Mouse (Mus musculus): ENCODE results near the gene Sprtn. TPM values are rescaled to one million over a fixed set of nuclear protein-coding genes. Genes with fewer than 3 reads are reported as not detected.

Sprtn gene
- total and polyA plus RNA-seq, 3 experiments: 27.2 to 31.8 TPM; not detected in 1

- Histone ChIP-seq H3K27ac (ENCODE audit: control insufficient read depth, low read depth, low read length) (no peak overlapping the region), H3K36me3 (ENCODE audit: control insufficient read depth in 1 of 2, insufficient read depth in 2 of 2, low read length in 2 of 2) (peaks cover 0 to 2% of the 10 kb centered on the region in 2 experiments; a peak in 2 of 4 replicates), H3K79me2 (ENCODE audit: control insufficient read depth, insufficient read depth, low read length, poor library complexity) (peaks cover 28% of the 10 kb centered on the region), H3K9ac (ENCODE audit: control insufficient read depth, low read depth, low read length, poor library complexity, severe bottlenecking) (no peak overlapping the region), H3K4me1 (ENCODE audit: control insufficient read depth in 1 of 2, insufficient read depth in 2 of 2, low read length in 2 of 2) (no peaks in the 10 kb centered on the region), H3K27me3 (ENCODE audit: control insufficient read depth in 1 of 2, insufficient read depth in 2 of 2, low read length in 2 of 2) (no peaks in the 10 kb centered on the region), H3K4me3 (ENCODE audit: control insufficient read depth in 1 of 2, insufficient read depth in 1 of 2, low read depth in 2 of 2, low read length in 2 of 2) (no peak overlapping the region), H3K9me3 (replicated peaks; ENCODE audit: insufficient read depth, low read length) (no peaks in the 10 kb centered on the region)
- DNase-seq (ENCODE audit: low read depth, low spot score): no peak
- TF ChIP-seq TAL1 (IDR thresholded peaks at IDR 0.05; ENCODE audit: low read length): no peak
- TF ChIP-seq MXI1 (IDR thresholded peaks at IDR 0.05; ENCODE audit: low read depth, low read length): no peak
- no peak for TF ChIP-seq NELFE (IDR thresholded peaks at IDR 0.05; ENCODE audit: low read depth, low read length)
- no peak for TF ChIP-seq GATA1 (IDR thresholded peaks at IDR 0.05; ENCODE audit: low read depth, low read length)
- no peak for TF ChIP-seq MYC (IDR thresholded peaks at IDR 0.05; ENCODE audit: low read depth, low read length)
- TF ChIP-seq JUND (IDR thresholded peaks at IDR 0.05; ENCODE audit: low read depth, low read length): no peak
- no peak for TF ChIP-seq ZC3H11A (IDR thresholded peaks at IDR 0.05; ENCODE audit: low read depth, low read length)
- no peak for TF ChIP-seq UBTF (IDR thresholded peaks at IDR 0.05; ENCODE audit: borderline replicate concordance, insufficient read depth, low read depth, low read length)
Observed at GRCm38 (mm10) chr8:124937293-124937692, 39.6 kb downstream of the Sprtn start.

DNA sequence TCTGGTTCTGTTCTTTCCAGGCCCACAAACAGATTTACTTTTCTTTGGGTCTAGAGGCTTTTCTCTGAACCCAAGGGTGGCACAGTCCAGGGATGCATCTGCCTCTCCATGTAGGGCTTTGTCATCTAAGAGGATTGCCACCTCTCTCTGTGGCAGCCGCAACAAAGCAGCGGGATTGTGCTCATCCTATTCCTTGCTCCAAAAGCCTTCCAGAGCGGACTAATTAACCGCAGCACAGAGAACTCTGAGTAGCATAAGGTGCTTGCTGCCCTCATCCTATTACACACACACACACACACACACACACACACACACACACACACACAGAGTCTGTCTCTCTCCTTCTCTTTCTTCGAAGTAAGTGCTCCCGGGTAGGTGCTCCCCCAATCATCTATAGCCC, 46.1 kb downstream of the Sprtn start:
- Histone ChIP-seq H3K79me2 (ENCODE audit: control insufficient read depth, insufficient read depth, low read length, poor library complexity) (peaks cover 52% of the 10 kb centered on the region), H3K4me3 (ENCODE audit: control insufficient read depth in 1 of 2, insufficient read depth in 1 of 2, low read depth in 2 of 2, low read length in 2 of 2) (no peak overlapping the region), H3K36me3 (ENCODE audit: control insufficient read depth in 1 of 2, insufficient read depth in 2 of 2, low read length in 2 of 2) (peaks cover 3 to 10% of the 10 kb centered on the region in 2 experiments), H3K9ac (ENCODE audit: control insufficient read depth, low read depth, low read length, poor library complexity, severe bottlenecking) (no peak overlapping the region), H3K27me3 (ENCODE audit: control insufficient read depth in 1 of 2, insufficient read depth in 2 of 2, low read length in 2 of 2) (no peaks in the 10 kb centered on the region), H3K4me1 (ENCODE audit: control insufficient read depth in 1 of 2, insufficient read depth in 2 of 2, low read length in 2 of 2) (peaks cover 5 to 11% of the 10 kb centered on the region in 2 experiments; a peak in 3 of 4 replicates), H3K27ac (ENCODE audit: control insufficient read depth, low read depth, low read length) (no peak overlapping the region), H3K9me3 (replicated peaks; ENCODE audit: insufficient read depth, low read length) (no peaks in the 10 kb centered on the region)
- TF ChIP-seq EP300 (IDR thresholded peaks at IDR 0.05; ENCODE audit: low read depth in 1 of 2, low read length in 2 of 2): no peak
- no peak for TF ChIP-seq TAL1 (IDR thresholded peaks at IDR 0.05; ENCODE audit: low read length)
- TF ChIP-seq ZMIZ1 (IDR thresholded peaks at IDR 0.05; ENCODE audit: low read depth, low read length): no peak
- TF ChIP-seq RCOR1 (IDR thresholded peaks at IDR 0.05; ENCODE audit: low read depth, low read length): no peak
- no peak for TF ChIP-seq POLR2AphosphoS2 (IDR thresholded peaks at IDR 0.05; ENCODE audit: low read length)
- TF ChIP-seq ZNF384 (IDR thresholded peaks at IDR 0.05; ENCODE audit: low read depth, low read length): no peak
- no peak for TF ChIP-seq MEF2A (IDR thresholded peaks at IDR 0.05; ENCODE audit: extremely low read depth, insufficient replicate concordance, low read depth, low read length, poor library complexity, severe bottlenecking)
- no peak for TF ChIP-seq NRF1 (IDR thresholded peaks at IDR 0.05; ENCODE audit: insufficient read depth, low read depth, low read length, poor library complexity, severe bottlenecking)
- TF ChIP-seq SMC3 (IDR thresholded peaks at IDR 0.05; ENCODE audit: low read depth, low read length): no peak
- TF ChIP-seq MAX (IDR thresholded peaks at IDR 0.05; ENCODE audit: low read length): no peak
- no peak for TF ChIP-seq GABPA (IDR thresholded peaks at IDR 0.05; ENCODE audit: low read depth, low read length)
- TF ChIP-seq USF1 (IDR thresholded peaks at IDR 0.05; ENCODE audit: low read depth, low read length): no peak
- TF ChIP-seq SIN3A (IDR thresholded peaks at IDR 0.05; ENCODE audit: low read length): no peak
- no peak for TF ChIP-seq UBTF (IDR thresholded peaks at IDR 0.05; ENCODE audit: borderline replicate concordance, insufficient read depth, low read depth, low read length)
- TF ChIP-seq MXI1 (IDR thresholded peaks at IDR 0.05; ENCODE audit: low read depth, low read length): no peak
- no peak for TF ChIP-seq BHLHE40 (IDR thresholded peaks at IDR 0.05; ENCODE audit: borderline replicate concordance, low read depth, low read length)
- TF ChIP-seq CTCF (IDR thresholded peaks at IDR 0.05 in 2 of 3, conservative IDR thresholded peaks at IDR 0.05 in 1 of 3; ENCODE audit: control insufficient read depth in 1 of 3, insufficient read depth in 1 of 3, low read depth in 2 of 3, low read length in 3 of 3, poor library complexity in 1 of 3, severe bottlenecking in 1 of 3): no peak
- DNase-seq (ENCODE audit: low read depth, low spot score): no peak

Measured in MEL (cell line).